Comparison of ENCODE assay signal across 24 mouse cellular contexts in genomic region chr9:111644228-111644627, GRCm38 (mm10). TPM values are rescaled to one million over a fixed set of nuclear protein-coding genes. Genes with fewer than 3 reads are reported as not detected.
A peak's percentile ranks its signal among the peaks of the same experiment; 100 is the strongest.
DNase-seq lines count a peak whose midpoint lies in the region; ATAC-seq and TF ChIP-seq lines count a peak whose summit lies in the region.
"Had no signal": no experiment of that assay in that cellular context is flagged by ENCODE, and none has a peak within 500 bp of the region (broad histone marks: within the 10 kb centered on the region; RNA-seq: fewer than 3 reads in every experiment).

No protein-coding gene starts in this region.

- H3K4me1 ChIP-seq in kidney, adult 2 months (ENCODE audit: control insufficient read depth, insufficient read depth, low read length): no peaks in the 10 kb centered on the region
- no peaks in the 10 kb centered on the region for H3K4me1 ChIP-seq in kidney, embryonic 14.5 days (ENCODE audit: control insufficient read depth, insufficient read depth, low read length)
- H3K4me1 ChIP-seq in intestine, embryonic 16.5 days (ENCODE audit: control insufficient read depth, insufficient read depth, low read length): no peaks in the 10 kb centered on the region
- H3K4me1 ChIP-seq in heart, embryonic 12.5 days (replicated peaks): no peaks in the 10 kb centered on the region
- H3K4me1 ChIP-seq: embryonic facial prominence, embryonic 12.5 days; embryonic facial prominence, embryonic 15.5 days; heart, embryonic 13.5 days; hindbrain, embryonic 13.5 days had no signal

- 58% methylated on average over 4 of the region's 4 CpGs for WGBS in kidney, adult 2 months
- 82% methylated on average over 4 of the region's 4 CpGs for WGBS in kidney, embryonic 14.5 days
- 66% methylated on average over 4 of the region's 4 CpGs for WGBS in intestine, embryonic 16.5 days
- 28% methylated on average over 4 of the region's 4 CpGs for WGBS in large intestine, adult 2 months
- WGBS in heart, embryonic 12.5 days: 78% methylated on average over 4 of the region's 4 CpGs

- H3K27me3 ChIP-seq in kidney, adult 2 months (replicated peaks; ENCODE audit: control insufficient read depth, insufficient read depth, low read length): no peaks in the 10 kb centered on the region
- no peaks in the 10 kb centered on the region for H3K27me3 ChIP-seq in kidney, embryonic 14.5 days (ENCODE audit: control insufficient read depth, insufficient read depth, low read length)
- no peaks in the 10 kb centered on the region for H3K27me3 ChIP-seq in intestine, embryonic 16.5 days (replicated peaks; ENCODE audit: control insufficient read depth, insufficient read depth, low read length)
- no peaks in the 10 kb centered on the region for H3K27me3 ChIP-seq in heart, embryonic 12.5 days (replicated peaks)
- H3K27me3 ChIP-seq: embryonic facial prominence, embryonic 12.5 days; embryonic facial prominence, embryonic 15.5 days; heart, embryonic 13.5 days; hindbrain, embryonic 13.5 days had no signal

- H3K27ac ChIP-seq in kidney, adult 2 months (ENCODE audit: insufficient read depth, low read depth, low read length): no peak overlapping the region
- no peak overlapping the region for H3K27ac ChIP-seq in kidney, embryonic 14.5 days (ENCODE audit: low read depth, low read length)
- no peak overlapping the region for H3K27ac ChIP-seq in intestine, embryonic 16.5 days (ENCODE audit: low read length)
- H3K27ac ChIP-seq in heart, embryonic 12.5 days (ENCODE audit: poor library complexity, severe bottlenecking): no peak overlapping the region
- H3K27ac ChIP-seq: embryonic facial prominence, embryonic 12.5 days; embryonic facial prominence, embryonic 15.5 days; gastrocnemius, adult 2 months; heart, embryonic 13.5 days; hindbrain, embryonic 13.5 days had no signal

- H3K9ac ChIP-seq in kidney, embryonic 14.5 days (ENCODE audit: low read depth, low read length): no peak overlapping the region
- H3K9ac ChIP-seq in intestine, embryonic 16.5 days (ENCODE audit: low read depth, low read length): no peak overlapping the region
- H3K9ac ChIP-seq in heart, embryonic 12.5 days: no peak overlapping the region
- H3K9ac ChIP-seq: embryonic facial prominence, embryonic 12.5 days; embryonic facial prominence, embryonic 15.5 days; forebrain, postnatal 0 days; heart, embryonic 13.5 days; hindbrain, embryonic 13.5 days had no signal

- TF ChIP-seq POLR2A in kidney, adult 2 months (IDR thresholded peaks at IDR 0.05; ENCODE audit: low read depth, low read length): no peak

- H3K4me3 ChIP-seq in kidney, adult 2 months (ENCODE audit: insufficient read depth, low read depth, low read length): no peak overlapping the region
- no peak overlapping the region for H3K4me3 ChIP-seq in kidney, embryonic 14.5 days (ENCODE audit: low read length)
- no peak overlapping the region for H3K4me3 ChIP-seq in intestine, embryonic 16.5 days (ENCODE audit: low read length)
- no peak overlapping the region for H3K4me3 ChIP-seq in heart, embryonic 12.5 days
- H3K4me3 ChIP-seq: embryonic facial prominence, embryonic 12.5 days; embryonic facial prominence, embryonic 15.5 days; gastrocnemius, adult 2 months; heart, embryonic 13.5 days; hindbrain, embryonic 13.5 days had no signal

- H3K4me2 ChIP-seq in kidney, embryonic 14.5 days (replicated peaks; ENCODE audit: low read depth, low read length): no peak overlapping the region
- H3K4me2 ChIP-seq in intestine, embryonic 16.5 days (ENCODE audit: low read depth, low read length): no peak overlapping the region
- no peak overlapping the region for H3K4me2 ChIP-seq in heart, embryonic 12.5 days
- H3K4me2 ChIP-seq: embryonic facial prominence, embryonic 12.5 days; embryonic facial prominence, embryonic 15.5 days; heart, embryonic 13.5 days; hindbrain, embryonic 13.5 days had no signal

- no peak for ATAC-seq in kidney, embryonic 14.5 days (ENCODE audit: low FRiP score, low TSS enrichment)
- ATAC-seq in intestine, embryonic 16.5 days: peak; percentile 92
- ATAC-seq in heart, embryonic 12.5 days (ENCODE audit: insufficient number of reproducible peaks, low FRiP score): no peak
- ATAC-seq: CD4-positive, CD25-positive, alpha-beta regulatory T cell, adult 4 months; forebrain, embryonic 14.5 days; forebrain, postnatal 0 days had no signal

- TF ChIP-seq CTCF in kidney, adult 2 months (conservative IDR thresholded peaks at IDR 0.05; ENCODE audit: insufficient read depth, insufficient read length, low read depth, low read length): no peak

- DNase-seq in kidney, adult 2 months: peak; percentile 50
- no peak for DNase-seq in kidney, adult 18-20 months
- peak; percentile 18 to 31 for DNase-seq in kidney, postnatal 36 days
- DNase-seq in large intestine, adult 2 months (ENCODE audit: low read depth, low spot score): peak; percentile 25
- no peak for DNase-seq in thymus, postnatal 0 days (ENCODE audit: low spot score)
- DNase-seq: adrenal gland, adult 2 months; adrenal gland, postnatal 14 days; cerebellum, adult 11 months; cerebellum, adult 2 months; cerebellum, adult 9-11 months; cerebellum, postnatal 25 days; forebrain, postnatal 0 days; gastrocnemius, adult 2 months; gastrocnemius, postnatal 14 days; heart, adult 18-20 months had no signal

- no peaks in the 10 kb centered on the region for H3K9me3 ChIP-seq in kidney, embryonic 14.5 days (ENCODE audit: control insufficient read depth, low read length)
- H3K9me3 ChIP-seq in intestine, embryonic 16.5 days (ENCODE audit: control insufficient read depth, low read length): no peaks in the 10 kb centered on the region
- no peaks in the 10 kb centered on the region for H3K9me3 ChIP-seq in heart, embryonic 12.5 days (replicated peaks)
- H3K9me3 ChIP-seq: embryonic facial prominence, embryonic 12.5 days; embryonic facial prominence, embryonic 15.5 days; heart, embryonic 13.5 days; hindbrain, embryonic 13.5 days had no signal

- no peaks in the 10 kb centered on the region for H3K36me3 ChIP-seq in kidney, adult 2 months (ENCODE audit: control insufficient read depth, insufficient read depth, low read length)
- no peaks in the 10 kb centered on the region for H3K36me3 ChIP-seq in kidney, embryonic 14.5 days (ENCODE audit: control insufficient read depth, insufficient read depth, low read length)
- no peaks in the 10 kb centered on the region for H3K36me3 ChIP-seq in intestine, embryonic 16.5 days (ENCODE audit: control insufficient read depth, insufficient read depth, low read length)
- no peaks in the 10 kb centered on the region for H3K36me3 ChIP-seq in heart, embryonic 12.5 days
- H3K36me3 ChIP-seq: embryonic facial prominence, embryonic 12.5 days; embryonic facial prominence, embryonic 15.5 days; heart, embryonic 13.5 days; hindbrain, embryonic 13.5 days had no signal

RNA-seq across cellular contexts. Expression of gene Stac, which starts 45.9 kb away (rescaled TPM):
- polyA plus RNA-seq in kidney, adult 2 months (2012; rRNA removed): 0.39 and 0.77 TPM in 2 replicates
- polyA plus RNA-seq in kidney, embryonic 14.5 days (2014; fragmentation: Nextera tagmentation; extraction: Ambion mirVana): 0.86 and 1.3 TPM in 2 replicates
- 2.8 and 2.9 TPM in 2 replicates for polyA plus RNA-seq in intestine, embryonic 16.5 days (2015; fragmentation: Nextera tagmentation; extraction: Ambion mirVana)
- polyA plus RNA-seq in large intestine, adult 2 months (2012; rRNA removed): 0.38 and 1.0 TPM in 2 replicates
- 0.72 and 0.92 TPM in 2 replicates for polyA plus RNA-seq in heart, embryonic 12.5 days (2016; fragmentation: Nextera tagmentation; extraction: Ambion mirVana)
- 0.60 and 0.66 TPM in 2 replicates for polyA plus RNA-seq in thymus, postnatal 0 days (2015; fragmentation: Nextera tagmentation; extraction: Ambion mirVana)
- polyA plus RNA-seq: CD4-positive, CD25-positive, alpha-beta regulatory T cell, adult 4 months had no signal

Comparison
In these comparisons a context has a peak if more than half of its experiments do, and no peak if none do; other contexts are left out.
1. DNase-seq: peak in kidney, adult 2 months (single experiment), kidney, postnatal 36 days (2 of 2) and large intestine, adult 2 months (single experiment); none in kidney, adult 18-20 months (single experiment) and thymus, postnatal 0 days (single experiment).